Mouse (Mus musculus) kidney, adult 2 months (tissue): ENCODE data around the gene Cyp2d10. TPM values are rescaled to one million over a fixed set of nuclear protein-coding genes. Genes with fewer than 3 reads are reported as not detected.

Experiments
- DNase-seq: peaks from one replicate; pipeline ENCODE4 v3.0.0; 2021
- H3K27ac ChIP-seq: fragments of 200-500 bp; 2 replicates; pipeline ENCODE4 v1.5.1; 2012; ENCODE audit warnings: low read depth, low read length, control low read depth, inconsistent platforms; ENCODE audit not compliant: insufficient read depth
- H3K27me3 ChIP-seq: fragments of 200-500 bp; replicated peaks from 2 replicates; pipeline ENCODE4 v1.6.1; 2012; ENCODE audit warnings: mild to moderate bottlenecking, moderate library complexity, low read length, inconsistent platforms; ENCODE audit not compliant: control insufficient read depth, insufficient read depth
- H3K36me3 ChIP-seq: fragments of 200-500 bp; 2 replicates; pipeline ENCODE4 v1.6.1; 2012; ENCODE audit warnings: mild to moderate bottlenecking, moderate library complexity, low read length, inconsistent platforms; ENCODE audit not compliant: control insufficient read depth, insufficient read depth
- H3K4me1 ChIP-seq: fragments of 200-500 bp; 2 replicates; pipeline ENCODE4 v1.6.1; 2011; ENCODE audit warnings: low read length; ENCODE audit not compliant: control insufficient read depth, insufficient read depth
- H3K4me3 ChIP-seq: fragments of 200-500 bp; 2 replicates; pipeline ENCODE4 v1.5.1; 2011; ENCODE audit warnings: mild to moderate bottlenecking, low read depth, low read length, control low read depth; ENCODE audit not compliant: insufficient read depth
- CTCF ChIP-seq: fragments of 200-500 bp; conservative IDR thresholded peaks from 2 replicates; pipeline ENCODE4 v1.5.1; 2011; ENCODE audit warnings: low read depth, mild to moderate bottlenecking, control low read depth, low read length, moderate library complexity, mixed read lengths; ENCODE audit not compliant: insufficient read depth, insufficient read length
- POLR2A ChIP-seq: fragments of 200-500 bp; IDR thresholded peaks from one replicate; pipeline ENCODE4 v1.6.1; 2011; ENCODE audit warnings: low read depth, low read length, control low read depth
- WGBS: fragments of 180-500 bp; shearing (Covaris S2); methylation state at CpG from one replicate; pipeline ENCODE4 v1.1.7; 2018; 5-methylcytosine and 5-hydroxymethylcytosine counted together
- polyA plus RNA-seq: library from polyadenylated mRNA; depleted of rRNA; stranded (reverse); fragments of >200 nt; gene quantifications from 2 replicates; pipeline ENCODE4 v1.2.3, GENCODE M21; 2012

Gene Cyp2d10
- polyA plus RNA-seq, 1 experiment = 0.33 TPM

GRCm38 (mm10) chr15:82377701-82378100 is 29.3 kb downstream of the Cyp2d10 start:
- 74% methylated on average over 5 of the region's 5 CpGs for WGBS
- no peak for TF ChIP-seq CTCF
- no peak for TF ChIP-seq POLR2A
- DNase-seq = no peak
- Histone ChIP-seq H3K27ac (peak overlapping the region; percentile 86), H3K27me3 (no peaks in the 10 kb centered on the region), H3K4me3 (no peak overlapping the region), H3K36me3 (no peaks in the 10 kb centered on the region), H3K4me1 (peaks cover 11% of the 10 kb centered on the region; the same call in 1 of the 2 replicates)

- peaks cover 11% of the 10 kb centered on the region; the same call in 1 of the 2 replicates for H3K4me1 ChIP-seq
- peak overlapping the region; percentile 86 for H3K27ac ChIP-seq
- peak; percentile 89 for DNase-seq
- H3K4me3 ChIP-seq = no peak overlapping the region
- no peak for TF ChIP-seq CTCF
- TF ChIP-seq POLR2A = no peak
- 62% methylated on average over 17 of the region's 17 CpGs for WGBS
- no peaks in the 10 kb centered on the region for H3K36me3 ChIP-seq
- no peaks in the 10 kb centered on the region for H3K27me3 ChIP-seq
These were observed 30.4 kb downstream of the Cyp2d10 start for GRCm38 (mm10) chr15:82376393-82377138.

GRCm38 (mm10) chr15:82375855-82376254 is 31.1 kb downstream of the Cyp2d10 start:
- TF ChIP-seq POLR2A = no peak
- no peak for TF ChIP-seq CTCF

GRCm38 (mm10) chr15:82374437-82374836 is 32.6 kb downstream of the Cyp2d10 start:
- Histone ChIP-seq H3K27me3 (no peaks in the 10 kb centered on the region), H3K4me3 (no peak overlapping the region), H3K4me1 (peaks cover 11% of the 10 kb centered on the region; the same call in 1 of the 2 replicates), H3K27ac (no peak overlapping the region), H3K36me3 (no peaks in the 10 kb centered on the region)
- DNase-seq = no peak
- WGBS = 91% methylated on average over 5 of the region's 5 CpGs
- no peak for TF ChIP-seq CTCF
- no peak for TF ChIP-seq POLR2A

More at GRCm38 (mm10) chr15:82375855-82376254, 31.1 kb downstream of the Cyp2d10 start:
- no peak for DNase-seq
- Histone ChIP-seq H3K27ac (peak overlapping the region; percentile 84), H3K4me3 (no peak overlapping the region), H3K4me1 (peaks cover 11% of the 10 kb centered on the region; the same call in 1 of the 2 replicates), H3K36me3 (no peaks in the 10 kb centered on the region), H3K27me3 (no peaks in the 10 kb centered on the region)
- WGBS = 89% methylated on average over 9 of the region's 9 CpGs

- H3K36me3 ChIP-seq = no peaks in the 10 kb centered on the region
- H3K27me3 ChIP-seq = no peaks in the 10 kb centered on the region
- no peak overlapping the region for H3K27ac ChIP-seq
- peaks cover 12% of the 10 kb centered on the region; the same call in 1 of the 2 replicates for H3K4me1 ChIP-seq
- DNase-seq = no peak
- 92% methylated on average over 5 of the region's 5 CpGs for WGBS
- no peak overlapping the region for H3K4me3 ChIP-seq
- TF ChIP-seq POLR2A (no peak), CTCF (no peak)
These were observed 34.0 kb downstream of the Cyp2d10 start for GRCm38 (mm10) chr15:82372991-82373390.

- no peaks in the 10 kb centered on the region for H3K27me3 ChIP-seq
- H3K4me1 ChIP-seq = peaks cover 12% of the 10 kb centered on the region; the same call in 1 of the 2 replicates
- WGBS = 88% methylated on average over 6 of the region's 6 CpGs
- no peak for DNase-seq
- TF ChIP-seq CTCF = no peak
- no peak for TF ChIP-seq POLR2A
- H3K4me3 ChIP-seq = no peak overlapping the region
- H3K27ac ChIP-seq = no peak overlapping the region
- no peaks in the 10 kb centered on the region for H3K36me3 ChIP-seq
These were observed 34.5 kb downstream of the Cyp2d10 start for GRCm38 (mm10) chr15:82372446-82372845.

- peaks cover 5% of the 10 kb centered on the region; the same call in 1 of the 2 replicates for H3K4me1 ChIP-seq
- H3K27me3 ChIP-seq = no peaks in the 10 kb centered on the region
- TF ChIP-seq CTCF (no peak), POLR2A (no peak)
- H3K36me3 ChIP-seq = no peaks in the 10 kb centered on the region
- no peak overlapping the region for H3K4me3 ChIP-seq
- DNase-seq = no peak
- peak overlapping the region; percentile 2; the same call in 1 of the 2 replicates for H3K27ac ChIP-seq
- 71% methylated on average over 1 of the region's 1 CpGs for WGBS
These were observed 38.1 kb downstream of the Cyp2d10 start for GRCm38 (mm10) chr15:82368851-82369250.
